Mouse (Mus musculus) retina, embryonic 14.5 days (tissue): Measurements from ENCODE around the gene Gba2.
"Not testable (repeated sequence)": the region's sequence is repeated elsewhere in the genome, so short reads cannot be mapped to it uniquely, and the experiment has no call there.

ENCODE experiments used
- DNase-seq: peaks from one replicate; pipeline ENCODE4 v3.0.0-alpha.2; 2015; ENCODE audit warnings: low spot score

Gba2 gene

GRCm38 (mm10) chr4:43578376-43579204, at the start of gene Gba2, which contains the start of gene Rgp1:
Gene Gba2 (minus strand): TSS chr4:43578873.
Gene Rgp1 (plus strand): TSS chr4:43578715.
- peak; percentile 81 for DNase-seq

GRCm38 (mm10) chr4:43620146-43620778, 41.6 kb upstream of the Gba2 start:
- no peak for DNase-seq

GRCm38 (mm10) chr4:43613060-43613730, 34.5 kb upstream of the Gba2 start:
- DNase-seq = no peak

- no peak for DNase-seq
These were observed 33.9 kb upstream of the Gba2 start for GRCm38 (mm10) chr4:43612534-43612933.

GRCm38 (mm10) chr4:43604751-43605685, 26.3 kb upstream of the Gba2 start:
- no peak for DNase-seq

- no peak for DNase-seq
These were observed 25.4 kb upstream of the Gba2 start for GRCm38 (mm10) chr4:43604099-43604498.

- DNase-seq = no peak
These were observed 21.7 kb upstream of the Gba2 start for GRCm38 (mm10) chr4:43600195-43600934.

GRCm38 (mm10) chr4:43598650-43599380, 20.1 kb upstream of the Gba2 start:
- no peak for DNase-seq

- no peak for DNase-seq
These were observed 19.5 kb upstream of the Gba2 start for GRCm38 (mm10) chr4:43598200-43598599.

- DNase-seq = not testable (repeated sequence)
These were observed 17.9 kb upstream of the Gba2 start for GRCm38 (mm10) chr4:43596597-43596996.

GRCm38 (mm10) chr4:43593453-43593852, 14.8 kb upstream of the Gba2 start:
- DNase-seq = no peak

- DNase-seq = no peak
These were observed 13.3 kb upstream of the Gba2 start for GRCm38 (mm10) chr4:43591961-43592360.

GRCm38 (mm10) chr4:43591543-43591942, 12.9 kb upstream of the Gba2 start:
- no peak for DNase-seq

- DNase-seq = no peak
These were observed 9.0 kb upstream of the Gba2 start for GRCm38 (mm10) chr4:43587681-43588080.

- DNase-seq = no peak
These were observed 7.7 kb upstream of the Gba2 start for GRCm38 (mm10) chr4:43586411-43586810.

- no peak for DNase-seq
These were observed 7.0 kb upstream of the Gba2 start for GRCm38 (mm10) chr4:43585682-43586081.

GRCm38 (mm10) chr4:43584444-43585416, 6.1 kb upstream of the Gba2 start, which contains the start of gene Msmp:
Gene Msmp (minus strand): TSS chr4:43584494.
- no peak for DNase-seq

- no peak for DNase-seq
These were observed 4.7 kb upstream of the Gba2 start for GRCm38 (mm10) chr4:43583421-43583820.

- DNase-seq = no peak
These were observed 3.6 kb upstream of the Gba2 start for GRCm38 (mm10) chr4:43582241-43582640.
